Mouse (Mus musculus) thymus, adult 2 months (tissue): ENCODE results near the gene Gdf1. TPM values are rescaled to one million over a fixed set of nuclear protein-coding genes. Genes with fewer than 3 reads are reported as not detected.

Experiments used
- DNase-seq: peaks from one replicate; pipeline ENCODE4 v3.0.0; 2021
- H3K27ac ChIP-seq: fragments of 200-500 bp; 2 replicates; pipeline ENCODE4 v1.5.1; 2012; ENCODE audit warnings: low read length, control low read depth; ENCODE audit not compliant: control insufficient read depth, insufficient read depth
- H3K27me3 ChIP-seq: fragments of 200-500 bp; 2 replicates; pipeline ENCODE4 v1.6.1; 2012; ENCODE audit warnings: mild to moderate bottlenecking, low read length, moderate library complexity, mixed read lengths; ENCODE audit not compliant: control insufficient read depth, insufficient read depth
- H3K36me3 ChIP-seq: fragments of 200-500 bp; 2 replicates; pipeline ENCODE4 v1.6.1; 2012; ENCODE audit warnings: mild to moderate bottlenecking, low read length, moderate library complexity; ENCODE audit not compliant: control insufficient read depth, insufficient read depth
- H3K4me1 ChIP-seq: fragments of 200-500 bp; replicated peaks from 2 replicates; pipeline ENCODE4 v1.6.1; 2012; ENCODE audit warnings: low read length; ENCODE audit not compliant: control insufficient read depth, insufficient read depth
- H3K4me3 ChIP-seq: fragments of 200-500 bp; 2 replicates; pipeline ENCODE4 v1.5.1; 2012; ENCODE audit warnings: mild to moderate bottlenecking, low read length, control low read depth, moderate library complexity; ENCODE audit not compliant: control insufficient read depth, insufficient read depth
- CTCF ChIP-seq: fragments of 200-500 bp; IDR thresholded peaks from 2 replicates; pipeline ENCODE4 v1.5.1; 2012; ENCODE audit warnings: mild to moderate bottlenecking, control low read depth, low read length, moderate library complexity, borderline replicate concordance; ENCODE audit not compliant: control insufficient read depth, poor library complexity, insufficient read depth; ENCODE audit errors: extremely low read depth
- POLR2A ChIP-seq: fragments of 200-500 bp; IDR thresholded peaks from 2 replicates; pipeline ENCODE4 v1.6.1; 2012; ENCODE audit warnings: mild to moderate bottlenecking, low read length, control low read depth, moderate library complexity; ENCODE audit not compliant: control insufficient read depth, poor library complexity, insufficient read depth; ENCODE audit errors: extremely low read depth
- WGBS: fragments of 180-500 bp; shearing (Covaris S2); methylation state at CpG from one replicate; pipeline ENCODE4 v1.1.7; 2018; 5-methylcytosine and 5-hydroxymethylcytosine counted together
- polyA plus RNA-seq: library from polyadenylated mRNA; depleted of rRNA; stranded (reverse); fragments of >200 nt; gene quantifications from 2 replicates; pipeline ENCODE4 v1.2.3, GENCODE M21; 2012

Gdf1 gene
- polyA plus RNA-seq, 1 experiment = 0.13 TPM

GRCm38 (mm10) chr8:70286737-70287136, 42.9 kb upstream of the Gdf1 start:
- Histone ChIP-seq H3K27ac (no peak overlapping the region), H3K36me3 (peaks cover 9% of the 10 kb centered on the region; the same call in 1 of the 2 replicates), H3K27me3 (no peaks in the 10 kb centered on the region), H3K4me1 (peaks cover 12% of the 10 kb centered on the region), H3K4me3 (no peak overlapping the region)
- TF ChIP-seq POLR2A = no peak
- TF ChIP-seq CTCF = peak; percentile 43; the same call in 1 of the 2 replicates
- WGBS = 96% methylated on average over 8 of the region's 8 CpGs
- peak; percentile 23 for DNase-seq

- 85% methylated on average over 5 of the region's 5 CpGs for WGBS
- no peak for DNase-seq
- Histone ChIP-seq H3K27me3 (no peaks in the 10 kb centered on the region), H3K4me1 (no peaks in the 10 kb centered on the region), H3K4me3 (no peak overlapping the region), H3K36me3 (peaks cover 64% of the 10 kb centered on the region), H3K27ac (no peak overlapping the region)
- no peak for TF ChIP-seq CTCF
- no peak for TF ChIP-seq POLR2A
Observed at GRCm38 (mm10) chr8:70293988-70294405, 35.6 kb upstream of the Gdf1 start.

GRCm38 (mm10) chr8:70300881-70301280, 28.7 kb upstream of the Gdf1 start:
- Histone ChIP-seq H3K27ac (no peak overlapping the region), H3K4me3 (no peak overlapping the region), H3K27me3 (no peaks in the 10 kb centered on the region), H3K36me3 (peaks cover 19% of the 10 kb centered on the region), H3K4me1 (peaks cover 19% of the 10 kb centered on the region)
- TF ChIP-seq CTCF (no peak), POLR2A (no peak)
- DNase-seq = no peak
- 34% methylated on average over 3 of the region's 3 CpGs for WGBS

GRCm38 (mm10) chr8:70302358-70302890, 27.2 kb upstream of the Gdf1 start, which contains the start of the genes Ddx49 and Cope:
Gene Ddx49 (minus strand): TSS chr8:70302489.
Gene Cope (plus strand): TSS chr8:70302518.
- Histone ChIP-seq H3K4me3 (peak within 1 kb of the TSS; percentile 73), H3K27me3 (no peaks in the 10 kb centered on the region), H3K4me1 (peaks cover 19% of the 10 kb centered on the region), H3K27ac (no peak within 1 kb of the TSS; the same call in 1 of the 2 replicates), H3K36me3 (peaks cover 14% of the 10 kb centered on the region; the same call in 1 of the 2 replicates)
- TF ChIP-seq POLR2A (peak; percentile 37; the same call in 1 of the 2 replicates), CTCF (0 out of 2 replicates have a peak, but pooled peaks have one; percentile 18)
- WGBS = under 1% methylated on average over 40 of the region's 40 CpGs
- DNase-seq = peak; percentile 92

GRCm38 (mm10) chr8:70302901-70303300, 26.7 kb upstream of the Gdf1 start:
- Histone ChIP-seq H3K27ac (no peak overlapping the region; the same call in 1 of the 2 replicates), H3K27me3 (no peaks in the 10 kb centered on the region), H3K36me3 (peaks cover 14% of the 10 kb centered on the region), H3K4me1 (peaks cover 19% of the 10 kb centered on the region), H3K4me3 (peak overlapping the region; percentile 73)
- 3% methylated on average over 16 of the region's 16 CpGs for WGBS
- no peak for DNase-seq
- no peak for TF ChIP-seq POLR2A
- TF ChIP-seq CTCF = no peak

GRCm38 (mm10) chr8:70309311-70309710, 20.3 kb upstream of the Gdf1 start:
- TF ChIP-seq CTCF (no peak), POLR2A (no peak)
- Histone ChIP-seq H3K36me3 (peaks cover 43% of the 10 kb centered on the region), H3K27ac (no peak overlapping the region), H3K4me3 (no peak overlapping the region), H3K4me1 (no peaks in the 10 kb centered on the region), H3K27me3 (no peaks in the 10 kb centered on the region)
- DNase-seq = no peak
- 52% methylated on average over 2 of the region's 2 CpGs for WGBS
